Comparison of ENCODE assay signal across 8 mouse cellular contexts in the genomic region with DNA sequence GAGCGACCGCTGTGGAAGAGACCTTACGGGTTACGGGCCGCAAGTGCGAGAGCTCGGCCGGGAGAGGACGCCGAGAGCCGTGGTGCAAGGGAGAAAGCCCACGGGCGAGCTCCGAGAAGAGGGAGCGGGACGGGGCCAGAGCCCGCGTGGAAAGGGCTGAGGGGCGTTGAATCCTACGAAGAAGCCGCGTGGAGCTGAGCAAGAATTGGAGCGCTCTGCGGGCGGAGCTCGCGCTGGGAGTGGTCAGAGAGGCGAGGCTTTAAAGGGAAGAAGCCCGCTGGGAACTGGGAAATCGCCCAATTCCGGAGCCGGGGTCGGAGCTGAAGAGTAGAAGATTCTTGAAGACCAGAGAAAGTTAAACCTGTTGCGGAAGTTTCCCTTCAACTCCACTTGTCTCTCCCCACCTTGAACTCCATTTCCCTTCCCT. TPM values are rescaled to one million over a fixed set of nuclear protein-coding genes. Genes with fewer than 3 reads are reported as not detected.
DNase-seq lines count a peak whose midpoint lies in the region; ATAC-seq lines count a peak whose summit lies in the region.

No protein-coding gene starts in this region.

- H3K4me2 ChIP-seq in hindbrain, embryonic 16.5 days (ENCODE audit: low read length), result peak overlapping the region; percentile 100
- peak overlapping the region; percentile 94 for H3K4me2 ChIP-seq in limb, embryonic 13.5 days (replicated peaks)
- peak overlapping the region; percentile 89 for H3K4me2 ChIP-seq in midbrain, embryonic 11.5 days

- under 1% methylated on average over 34 of the region's 34 CpGs for whole genome bisulfite sequencing in hindbrain, embryonic 16.5 days
- WGBS in limb, embryonic 13.5 days, result under 1% methylated on average over 34 of the region's 34 CpGs
- WGBS in midbrain, embryonic 11.5 days, result under 1% methylated on average over 34 of the region's 34 CpGs

- no peaks in the 10 kb centered on the region for H3K36me3 ChIP-seq in hindbrain, embryonic 16.5 days (ENCODE audit: control insufficient read depth, insufficient read depth, low read length)
- H3K36me3 ChIP-seq in limb, embryonic 13.5 days, result no peaks in the 10 kb centered on the region
- no peaks in the 10 kb centered on the region for H3K36me3 ChIP-seq in midbrain, embryonic 11.5 days (ENCODE audit: control insufficient read depth, insufficient read depth, low read length)

- ATAC-seq in hindbrain, embryonic 16.5 days, result no peak
- no peak for ATAC-seq in limb, embryonic 13.5 days (ENCODE audit: low FRiP score, low read depth)
- ATAC-seq in midbrain, embryonic 11.5 days (ENCODE audit: low FRiP score), result no peak

- peak; percentile 25 to 43 for DNase-seq in left cerebral cortex, adult 18-20 months (ENCODE audit: low spot score in 2 of 2)
- DNase-seq in left cerebral cortex, adult 9 months (ENCODE audit: low spot score in 2 of 2), result no peak
- peak; percentile 70 to 76 for DNase-seq in cerebellum, postnatal 14 days
- DNase-seq in gastrocnemius, postnatal 10 days, result peak; percentile 66
- peak; percentile 96 for DNase-seq in midbrain, embryonic 11.5 days (ENCODE audit: low spot score, missing footprints)
- DNase-seq in urinary bladder, adult 2 months (ENCODE audit: low spot score), result peak; percentile 50

- H3K27ac ChIP-seq in hindbrain, embryonic 16.5 days (ENCODE audit: low read depth, low read length), result peak overlapping the region; percentile 74
- peak overlapping the region; percentile 80; the same call in 1 of the 2 replicates for H3K27ac ChIP-seq in limb, embryonic 13.5 days
- peak overlapping the region; percentile 81 for H3K27ac ChIP-seq in midbrain, embryonic 11.5 days (ENCODE audit: low read depth, low read length)

- H3K9me3 ChIP-seq in hindbrain, embryonic 16.5 days (ENCODE audit: control insufficient read depth, low read length), result no peaks in the 10 kb centered on the region
- H3K9me3 ChIP-seq in limb, embryonic 13.5 days, result no peaks in the 10 kb centered on the region
- H3K9me3 ChIP-seq in midbrain, embryonic 11.5 days (ENCODE audit: control insufficient read depth, low read length), result no peaks in the 10 kb centered on the region

- H3K4me1 ChIP-seq in hindbrain, embryonic 16.5 days (ENCODE audit: control insufficient read depth, insufficient read depth, low read depth, low read length), result peaks cover 9% of the 10 kb centered on the region
- peaks cover 42% of the 10 kb centered on the region for H3K4me1 ChIP-seq in limb, embryonic 13.5 days
- peaks cover 39% of the 10 kb centered on the region for H3K4me1 ChIP-seq in midbrain, embryonic 11.5 days (ENCODE audit: control insufficient read depth, insufficient read depth, low read length)

- no peaks in the 10 kb centered on the region for H3K27me3 ChIP-seq in hindbrain, embryonic 16.5 days (replicated peaks; ENCODE audit: control insufficient read depth, insufficient read depth, low read length)
- no peaks in the 10 kb centered on the region for H3K27me3 ChIP-seq in limb, embryonic 13.5 days
- H3K27me3 ChIP-seq in midbrain, embryonic 11.5 days (ENCODE audit: control insufficient read depth, insufficient read depth, low read length), result no peaks in the 10 kb centered on the region

- peak overlapping the region; percentile 85 for H3K4me3 ChIP-seq in hindbrain, embryonic 16.5 days (ENCODE audit: low read length)
- H3K4me3 ChIP-seq in limb, embryonic 13.5 days, result peak overlapping the region; percentile 73
- peak overlapping the region; percentile 86 for H3K4me3 ChIP-seq in midbrain, embryonic 11.5 days (ENCODE audit: low read depth, low read length)

- H3K9ac ChIP-seq in hindbrain, embryonic 16.5 days (ENCODE audit: low read depth, low read length), result peak overlapping the region; percentile 70
- H3K9ac ChIP-seq in limb, embryonic 13.5 days, result peak overlapping the region; percentile 73
- peak overlapping the region; percentile 80 for H3K9ac ChIP-seq in midbrain, embryonic 11.5 days (ENCODE audit: low read length)

RNA-seq across cellular contexts. Expression of a gene that starts 0.4 kb away (rescaled TPM):
- total RNA-seq in left cerebral cortex, adult 18-20 months (2021), result 1 to 10 TPM; 1.1 TPM
- 1 to 10 TPM; 1.0 to 1.4 TPM for total RNA-seq in gastrocnemius, postnatal 10 days (2021)
- polyA plus RNA-seq in hindbrain, embryonic 16.5 days (2015; fragmentation: Nextera tagmentation; extraction: Ambion mirVana), result 1.1 and 1.6 TPM in 2 replicates
- 2.5 and 2.8 TPM in 2 replicates for polyA plus RNA-seq in limb, embryonic 13.5 days (2015; fragmentation: Nextera tagmentation; extraction: Ambion mirVana)
- 4.5 and 4.7 TPM in 2 replicates for polyA plus RNA-seq in midbrain, embryonic 11.5 days (2014; fragmentation: Nextera tagmentation; extraction: Ambion mirVana)
- 0.81 and 0.99 TPM in 2 replicates for polyA plus RNA-seq in urinary bladder, adult 2 months (2012; rRNA removed)

RNA-seq across cellular contexts. Expression of a gene that starts 0.9 kb away (rescaled TPM):
- total RNA-seq in left cerebral cortex, adult 18-20 months (2021), result 10 to 100 TPM; 69.4 to 77.0 TPM
- total RNA-seq in gastrocnemius, postnatal 10 days (2021), result 10 to 100 TPM; 43.7 to 53.7 TPM
- 24.6 and 30.4 TPM in 2 replicates for polyA plus RNA-seq in hindbrain, embryonic 16.5 days (2015; fragmentation: Nextera tagmentation; extraction: Ambion mirVana)
- polyA plus RNA-seq in limb, embryonic 13.5 days (2015; fragmentation: Nextera tagmentation; extraction: Ambion mirVana), result 16.6 and 16.9 TPM in 2 replicates
- polyA plus RNA-seq in midbrain, embryonic 11.5 days (2014; fragmentation: Nextera tagmentation; extraction: Ambion mirVana), result 16.4 and 19.3 TPM in 2 replicates
- polyA plus RNA-seq in urinary bladder, adult 2 months (2012; rRNA removed), result 19.3 and 24.2 TPM in 2 replicates

Comparison
In these comparisons a context has a peak if more than half of its experiments do, and no peak if none do; other contexts are left out.
1. DNase-seq: peak in left cerebral cortex, adult 18-20 months (2 of 2), cerebellum, postnatal 14 days (2 of 2), gastrocnemius, postnatal 10 days (single experiment), midbrain, embryonic 11.5 days (single experiment) and urinary bladder, adult 2 months (single experiment); none in left cerebral cortex, adult 9 months (0 of 2).
2. Peak in every context shown above with its lines, with median percentiles within 50 percentile points of each other: H3K27ac ChIP-seq, H3K4me2 ChIP-seq, H3K4me3 ChIP-seq and H3K9ac ChIP-seq.